Mouse (Mus musculus) C2C12 (cell line): ENCODE results near the gene Fancc.

ENCODE experiments used
- CEBPB ChIP-seq: IDR thresholded peaks from one replicate; pipeline ENCODE4 v1.6.1; 2011; ENCODE audit warnings: low read depth, mild to moderate bottlenecking, control low read depth, moderate library complexity
- CTCF ChIP-seq: IDR thresholded peaks from one replicate; pipeline ENCODE4 v1.5.1; 2011; ENCODE audit not compliant: control insufficient read depth, insufficient read depth, insufficient read length
- MAX ChIP-seq: IDR thresholded peaks from one replicate; pipeline ENCODE4 v1.6.1; 2011; ENCODE audit warnings: mild to moderate bottlenecking, control low read depth
- MYOD1 ChIP-seq: IDR thresholded peaks from one replicate; pipeline ENCODE4 v1.6.1; 2011; ENCODE audit warnings: low read depth; ENCODE audit not compliant: control insufficient read depth, insufficient read length
- MYOG ChIP-seq: IDR thresholded peaks from one replicate; pipeline ENCODE4 v1.6.1; 2011; ENCODE audit not compliant: control insufficient read depth, insufficient read length; ENCODE audit errors: extremely low read depth
- USF1 ChIP-seq: IDR thresholded peaks from one replicate; pipeline ENCODE4 v1.6.1; 2011; ENCODE audit warnings: low read depth, mild to moderate bottlenecking, control low read depth, moderate library complexity

DNA sequence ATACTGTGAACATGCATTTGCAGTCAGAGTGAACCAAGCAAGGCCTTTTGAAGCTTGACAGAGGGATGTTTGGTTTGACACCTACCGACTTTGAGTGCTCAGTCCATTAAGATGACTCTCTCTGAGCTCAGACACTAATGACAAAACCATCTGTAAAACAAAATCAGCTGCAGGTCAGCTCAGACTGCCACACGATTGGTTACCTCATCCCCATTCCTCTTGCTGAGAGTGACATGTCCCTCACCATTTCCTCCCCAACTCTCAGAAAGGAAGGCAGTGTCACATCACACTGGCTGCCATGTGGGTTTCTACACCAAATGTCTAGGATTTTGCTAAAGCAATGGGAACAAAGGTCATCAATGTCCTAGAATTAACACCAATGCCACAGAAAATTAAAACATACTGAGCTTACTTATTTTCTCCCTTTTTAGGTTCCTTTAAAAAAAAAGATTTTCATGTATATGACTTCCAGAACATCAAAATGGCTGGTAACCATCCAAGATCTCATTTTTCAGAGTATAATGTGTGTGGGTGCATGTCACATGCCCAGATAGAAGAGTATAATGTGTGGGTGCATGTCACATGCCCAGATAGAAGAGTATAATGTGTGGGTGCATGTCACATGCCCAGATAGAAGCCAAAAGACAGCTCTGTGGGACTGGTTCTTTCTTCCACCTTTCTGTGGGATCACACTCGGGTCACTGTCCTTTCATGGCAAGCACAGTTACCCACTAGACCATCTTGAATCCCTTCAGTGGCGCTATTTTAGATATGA, 136.8 kb downstream of the Fancc start:
- TF ChIP-seq MYOG (no peak), CTCF (no peak), MAX (no peak), CEBPB (no peak), USF1 (no peak), MYOD1 (no peak)
